Mouse (Mus musculus) neutrophil, adult 65 days (primary cell): ENCODE measurements around the gene F2rl2. TPM values are rescaled to one million over a fixed set of nuclear protein-coding genes. Genes with fewer than 3 reads are reported as not detected.

Experiments used
- total RNA-seq: library from RNA; stranded (reverse); gene quantifications from 2 replicates; pipeline ENCODE4 v1.2.4, GENCODE M21; 2023

Gene F2rl2
- total RNA-seq, result 0.98 and 1.7 TPM in 2 replicates

DNA sequence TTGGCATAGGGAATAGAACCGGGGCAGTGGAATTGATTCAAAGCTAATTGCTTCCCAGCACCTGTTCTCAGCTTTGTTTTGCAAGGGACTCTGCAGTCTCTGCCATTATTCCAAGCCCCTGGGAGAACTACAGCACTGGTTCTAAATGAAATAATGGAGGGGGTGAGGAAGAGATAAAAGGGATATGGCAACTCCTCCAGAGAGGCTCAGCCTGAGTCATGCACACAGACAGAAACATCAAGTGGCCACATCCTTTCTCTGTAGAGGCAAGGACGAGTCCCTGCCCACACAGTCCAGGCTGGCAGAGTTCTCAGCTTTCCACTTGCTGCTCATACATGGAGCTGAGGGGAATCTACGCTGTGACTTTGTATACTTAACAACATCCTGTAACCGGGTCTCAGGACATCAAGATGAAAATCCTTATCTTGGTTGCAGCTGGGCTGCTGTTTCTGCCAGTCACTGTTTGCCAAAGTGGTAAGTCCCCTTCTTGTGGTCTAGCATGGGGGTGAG is at the start of gene F2rl2:
F2rl2 (plus strand) TSS at position 200 of the 510 bp plus-strand sequence.

Other genes with a start within 250 kb of the F2rl2 start
- gene S100z, start 218.1 kb upstream of the F2rl2 start, total RNA-seq, result not detected in 2 replicates
- gene F2rl1, start 171.6 kb upstream of the F2rl2 start, total RNA-seq, result not detected in 2 replicates
- gene F2r, start 78.4 kb upstream of the F2rl2 start, total RNA-seq, result 0.75 and 1.9 TPM in 2 replicates
- gene Iqgap2, start 195.1 kb downstream of the F2rl2 start, total RNA-seq, result 68.5 and 80.1 TPM in 2 replicates